Mouse (Mus musculus) heart, embryonic 14.5 days (tissue): ENCODE measurements around the gene Tcea3. TPM values are rescaled to one million over a fixed set of nuclear protein-coding genes. Genes with fewer than 3 reads are reported as not detected.

ENCODE experiments used
- ATAC-seq: fragments of 200-750 bp; cut with Nextera tagmentation; 2 replicates; pipeline ENCODE4 v1.8.0; 2017; ENCODE audit warnings: low read depth, moderate TSS enrichment; ENCODE audit not compliant: insufficient number of reproducible peaks, insufficient read depth, low FRiP score
- H3K27ac ChIP-seq, 2 experiments: fragments of 200-500 bp in 1 of 2; fragments of 300-500 bp in 1 of 2; sonication (generic) in 1 of 2; replicated peaks in 1 of 2; 2 replicates each; pipeline ENCODE4 v1.5.1; 2012 to 2014; ENCODE audit warnings: low read depth in 2 of 2, low read length in 2 of 2, control low read depth in 1 of 2, mild to moderate bottlenecking in 1 of 2, mixed read lengths in 1 of 2; ENCODE audit not compliant: control insufficient read depth in 1 of 2, insufficient read depth in 1 of 2
- H3K27me3 ChIP-seq: fragments of 300-500 bp; sonication (generic); 2 replicates; pipeline ENCODE4 v1.6.1; 2014; ENCODE audit warnings: mild to moderate bottlenecking, low read length, control low read depth; ENCODE audit not compliant: control insufficient read depth, insufficient read depth
- H3K36me3 ChIP-seq: fragments of 300-500 bp; sonication (generic); 2 replicates; pipeline ENCODE4 v1.6.1; 2014; ENCODE audit warnings: mild to moderate bottlenecking, control low read depth, low read length, mixed read lengths; ENCODE audit not compliant: control insufficient read depth, insufficient read depth
- H3K4me1 ChIP-seq, 2 experiments: fragments of 200-500 bp in 1 of 2; fragments of 300-500 bp in 1 of 2; sonication (generic) in 1 of 2; 2 replicates each; pipeline ENCODE4 v1.6.1; 2012 to 2014; ENCODE audit warnings: low read length in 2 of 2, control low read depth in 1 of 2, mixed read lengths in 1 of 2; ENCODE audit not compliant: control insufficient read depth in 2 of 2, insufficient read depth in 2 of 2
- H3K4me2 ChIP-seq: fragments of 300-500 bp; sonication (generic); 2 replicates; pipeline ENCODE4 v1.6.1; 2014; ENCODE audit warnings: mild to moderate bottlenecking, low read length
- H3K4me3 ChIP-seq, 2 experiments: fragments of 200-500 bp in 1 of 2; fragments of 300-500 bp in 1 of 2; sonication (generic) in 1 of 2; 2 replicates each; pipeline ENCODE4 v1.5.1; 2012 to 2014; ENCODE audit warnings: low read length in 2 of 2, mild to moderate bottlenecking in 2 of 2, control low read depth in 1 of 2, low read depth in 1 of 2, moderate library complexity in 1 of 2; ENCODE audit not compliant: control insufficient read depth in 1 of 2, insufficient read depth in 1 of 2
- H3K9ac ChIP-seq: fragments of 300-500 bp; sonication (generic); 2 replicates; pipeline ENCODE4 v1.6.1; 2014; ENCODE audit warnings: mild to moderate bottlenecking, low read length
- H3K9me3 ChIP-seq: fragments of 300-500 bp; sonication (generic); 2 replicates; pipeline ENCODE4 v1.6.1; 2016; ENCODE audit warnings: low read length, control low read depth; ENCODE audit not compliant: control insufficient read depth
- WGBS: fragments of 180-500 bp; shearing (Covaris S2); extraction: QIAGEN DNeasy Blood & Tissue Kit; methylation state at CpG from one replicate; pipeline ENCODE4 v1.1.7; 2014; 5-methylcytosine and 5-hydroxymethylcytosine counted together
- polyA plus RNA-seq: library from polyadenylated mRNA; unstranded; fragments of >200 nt; fragmentation: Nextera tagmentation; extraction: Ambion mirVana; gene quantifications from 2 replicates; pipeline ENCODE4 v1.2.1, GENCODE M21; 2014

The Tcea3 gene
- polyA plus RNA-seq, 1 experiment from 2014 or later: 74.6 TPM

DNA sequence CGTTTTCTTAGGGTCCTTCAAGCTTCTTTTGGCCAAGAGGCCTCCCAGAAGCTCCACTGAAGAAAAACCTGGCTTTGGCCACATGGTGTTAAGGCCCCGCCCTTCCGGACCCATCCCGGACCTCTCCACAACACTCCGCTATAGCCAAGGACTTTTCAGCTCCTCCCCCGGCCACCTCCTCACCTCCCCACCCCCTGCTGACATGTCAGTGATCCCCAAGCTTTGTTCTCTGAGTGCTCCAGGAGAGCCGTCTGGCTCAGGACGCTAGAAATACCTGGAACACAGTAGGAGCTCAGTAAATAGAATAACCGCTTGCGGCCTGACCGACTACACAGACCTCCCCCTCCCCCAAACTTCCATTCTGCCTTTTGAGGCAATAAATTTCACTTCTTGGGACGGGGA, 960 bp upstream of the Tcea3 start:
- 3% methylated on average over 12 of the region's 12 CpGs for WGBS
- H3K4me2 ChIP-seq: peak overlapping the region; percentile 72
- peaks cover 23 to 43% of the 10 kb centered on the region in 2 experiments for H3K4me1 ChIP-seq
- no peaks in the 10 kb centered on the region for H3K36me3 ChIP-seq
- H3K9ac ChIP-seq: peak overlapping the region; percentile 80
- peak overlapping the region; percentile 68 to 78 for H3K27ac ChIP-seq
- H3K9me3 ChIP-seq: no peaks in the 10 kb centered on the region
- H3K4me3 ChIP-seq: peak overlapping the region; percentile 72 to 74
- H3K27me3 ChIP-seq: peaks cover 10% of the 10 kb centered on the region
- peak; percentile 55 for ATAC-seq

GRCm38 (mm10) chr4:136247386-136247728, 172 bp upstream of the Tcea3 start:
- ATAC-seq: no peak
- peak overlapping the region; percentile 68 to 78 for H3K27ac ChIP-seq

GRCm38 (mm10) chr4:136248464-136249331, 1.2 kb downstream of the Tcea3 start:
- H3K27ac ChIP-seq: peak overlapping the region; percentile 59 to 78
- WGBS: 1% methylated on average over 37 of the region's 37 CpGs

More at GRCm38 (mm10) chr4:136247386-136247728, 172 bp upstream of the Tcea3 start:
- under 1% methylated on average over 14 of the region's 14 CpGs for WGBS
- peaks cover 10% of the 10 kb centered on the region for H3K27me3 ChIP-seq
- H3K36me3 ChIP-seq: no peaks in the 10 kb centered on the region
- H3K4me3 ChIP-seq: peak overlapping the region; percentile 72 to 74
- peak overlapping the region; percentile 80 for H3K9ac ChIP-seq
- H3K9me3 ChIP-seq: no peaks in the 10 kb centered on the region
- peak overlapping the region; percentile 72 for H3K4me2 ChIP-seq
- peaks cover 23 to 43% of the 10 kb centered on the region in 2 experiments for H3K4me1 ChIP-seq

GRCm38 (mm10) chr4:136249332-136249647, 1.8 kb downstream of the Tcea3 start:
- WGBS: 16% methylated on average over 11 of the region's 11 CpGs
- Histone ChIP-seq H3K4me1 (peaks cover 23 to 43% of the 10 kb centered on the region in 2 experiments), H3K27me3 (peaks cover 10% of the 10 kb centered on the region), H3K9ac (peak overlapping the region; percentile 80; the same call in 1 of the 2 replicates), H3K9me3 (no peaks in the 10 kb centered on the region), H3K36me3 (peaks cover 2% of the 10 kb centered on the region; the same call in 1 of the 2 replicates), H3K27ac (no peak overlapping the region), H3K4me2 (peak overlapping the region; percentile 72), H3K4me3 (peak overlapping the region; percentile 72 to 74)
- no peak for ATAC-seq

More at GRCm38 (mm10) chr4:136248464-136249331, 1.2 kb downstream of the Tcea3 start:
- ATAC-seq: no peak
- H3K9me3 ChIP-seq: no peaks in the 10 kb centered on the region
- H3K27me3 ChIP-seq: peaks cover 10% of the 10 kb centered on the region
- H3K9ac ChIP-seq: peak overlapping the region; percentile 80
- H3K36me3 ChIP-seq: no peaks in the 10 kb centered on the region
- H3K4me2 ChIP-seq: peak overlapping the region; percentile 72
- H3K4me3 ChIP-seq: peak overlapping the region; percentile 72 to 74
- peaks cover 23 to 43% of the 10 kb centered on the region in 2 experiments for H3K4me1 ChIP-seq

DNA sequence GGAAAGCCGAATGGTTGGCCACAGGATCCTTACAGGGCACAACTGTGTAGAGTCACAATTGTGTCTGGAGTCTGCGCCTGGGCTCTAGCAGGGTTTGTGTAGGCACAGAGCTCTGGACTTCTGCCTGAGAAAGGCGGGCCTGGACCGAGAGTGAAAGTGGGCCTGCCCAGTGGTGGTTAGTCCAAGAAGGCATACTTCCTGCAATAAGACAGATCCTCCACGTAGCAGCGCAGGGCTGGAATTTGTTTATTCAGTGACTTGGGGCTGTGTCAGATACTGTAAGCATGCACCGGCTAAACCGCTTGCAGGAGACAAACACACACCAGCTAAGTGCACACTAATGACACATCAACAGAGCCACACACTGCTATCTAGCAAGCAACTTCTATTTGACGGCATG, 2.3 kb downstream of the Tcea3 start:
- peaks cover 23 to 41% of the 10 kb centered on the region in 2 experiments for H3K4me1 ChIP-seq
- peaks cover 10% of the 10 kb centered on the region for H3K27me3 ChIP-seq
- H3K36me3 ChIP-seq: peaks cover 7% of the 10 kb centered on the region
- H3K27ac ChIP-seq: no peak overlapping the region
- H3K4me3 ChIP-seq: 0 out of 4 replicates have a peak overlapping the region, but pooled peaks of 1 of the 2 experiments have one; percentile 74
- no peaks in the 10 kb centered on the region for H3K9me3 ChIP-seq
- H3K4me2 ChIP-seq: peak overlapping the region; percentile 72
- H3K9ac ChIP-seq: peak overlapping the region; percentile 80; the same call in 1 of the 2 replicates
- WGBS: 35% methylated on average over 9 of the region's 9 CpGs
- ATAC-seq: no peak

GRCm38 (mm10) chr4:136255919-136256318, 8.4 kb downstream of the Tcea3 start:
- Histone ChIP-seq H3K36me3 (peaks cover 17% of the 10 kb centered on the region), H3K9me3 (no peaks in the 10 kb centered on the region), H3K27me3 (no peaks in the 10 kb centered on the region), H3K4me1 (peaks cover under 1 to 4% of the 10 kb centered on the region in 2 experiments; a peak in 2 of 4 replicates), H3K4me2 (no peak overlapping the region), H3K4me3 (no peak overlapping the region), H3K9ac (no peak overlapping the region), H3K27ac (no peak overlapping the region)
- ATAC-seq: no peak
- 42% methylated on average over 6 of the region's 6 CpGs for WGBS

GRCm38 (mm10) chr4:136256696-136257095, 9.2 kb downstream of the Tcea3 start:
- Histone ChIP-seq H3K27ac (no peak overlapping the region), H3K4me2 (no peak overlapping the region), H3K9me3 (no peaks in the 10 kb centered on the region), H3K4me3 (no peak overlapping the region), H3K4me1 (peaks cover 6 to 9% of the 10 kb centered on the region in 2 experiments; a peak in 2 of 4 replicates), H3K36me3 (peaks cover 17% of the 10 kb centered on the region), H3K9ac (no peak overlapping the region), H3K27me3 (no peaks in the 10 kb centered on the region)
- no peak for ATAC-seq
- 65% methylated on average over 10 of the region's 10 CpGs for WGBS
